Mouse (Mus musculus): ENCODE data around the gene Kdm6b.

The Kdm6b gene

GRCm38 (mm10) chr11:69406867-69407723 lies 6.4 kb downstream of the Kdm6b start:
- CTCF ChIA-PET: interaction anchor here (1.3 kb wide), 1 partner anchor 23 kb away, joined by 3 read pairs; no protein-coding TSS in a partner anchor

GRCm38 (mm10) chr11:69406282-69406681 lies 7.2 kb downstream of the Kdm6b start:
- CTCF ChIA-PET: interaction anchor here (1.3 kb wide), 1 partner anchor 24 kb away, joined by 3 read pairs; no protein-coding TSS in a partner anchor

- CTCF ChIA-PET: no interaction called here
Observed at GRCm38 (mm10) chr11:69405397-69406200, 7.9 kb downstream of the Kdm6b start.

GRCm38 (mm10) chr11:69404595-69405396 lies 8.7 kb downstream of the Kdm6b start:
- CTCF ChIA-PET: no interaction called here

GRCm38 (mm10) chr11:69403691-69404594 lies 9.5 kb downstream of the Kdm6b start:
- CTCF ChIA-PET: no interaction called here

- CTCF ChIA-PET: interaction anchor here (1.1 kb wide), 1 partner anchor 30 kb away, joined by 6 read pairs; no protein-coding TSS in a partner anchor
Observed at GRCm38 (mm10) chr11:69401987-69402386, 11.5 kb downstream of the Kdm6b start.

GRCm38 (mm10) chr11:69401210-69401637 lies 12.3 kb downstream of the Kdm6b start:
- CTCF ChIA-PET: interaction anchor here (1.1 kb wide), 1 partner anchor 31 kb away, joined by 6 read pairs; no protein-coding TSS in a partner anchor

- CTCF ChIA-PET: no interaction called here
Observed at GRCm38 (mm10) chr11:69400083-69400850, 13.2 kb downstream of the Kdm6b start.

- CTCF ChIA-PET: interaction anchor here (0.6 kb wide), 2 partner anchors 25 to 190 kb away, joined by 3 to 4 read pairs; no protein-coding TSS in a partner anchor
Observed at GRCm38 (mm10) chr11:69399201-69400082, 14.0 kb downstream of the Kdm6b start.

GRCm38 (mm10) chr11:69398486-69399200 lies 14.8 kb downstream of the Kdm6b start:
- CTCF ChIA-PET: interaction anchor here (0.6 kb wide), 2 partner anchors 25 to 189 kb away, joined by 3 to 4 read pairs; no protein-coding TSS in a partner anchor

- CTCF ChIA-PET: no interaction called here
Observed at GRCm38 (mm10) chr11:69398059-69398458, 15.4 kb downstream of the Kdm6b start, which contains the start of gene Tmem88. Gene Tmem88 (minus strand): TSS chr11:69398234.

- CTCF ChIA-PET: no interaction called here
Observed at GRCm38 (mm10) chr11:69397581-69398057, 15.9 kb downstream of the Kdm6b start.

- CTCF ChIA-PET: no interaction called here
Observed at GRCm38 (mm10) chr11:69396772-69397171, 16.7 kb downstream of the Kdm6b start.

GRCm38 (mm10) chr11:69395634-69396373 lies 17.7 kb downstream of the Kdm6b start:
- CTCF ChIA-PET: interaction anchor here (0.5 to 0.8 kb wide), 2 partner anchors 36 to 153 kb away, joined by 3 read pairs; partner anchors contain the start of gene Dnah2

- CTCF ChIA-PET: interaction anchor here (0.5 to 1.2 kb wide), 3 partner anchors 19 to 154 kb away, joined by 3 read pairs; partner anchors contain the start of gene Dnah2
Observed at GRCm38 (mm10) chr11:69395235-69395633, 18.2 kb downstream of the Kdm6b start, which contains the start of the genes Naa38 and Cyb5d1. Gene Naa38 (plus strand): TSS chr11:69395487. Gene Cyb5d1 (minus strand): TSS chr11:69395631.

GRCm38 (mm10) chr11:69394591-69395167 lies 18.8 kb downstream of the Kdm6b start:
- CTCF ChIA-PET: interaction anchor here (0.6 to 1.2 kb wide), 2 partner anchors 19 to 52 kb away, joined by 3 read pairs; no protein-coding TSS in a partner anchor

All from spleen, embryonic (tissue).